Mouse (Mus musculus) mature B cell (primary cell): ENCODE results near the gene Vmn1r65.
"Not testable (repeated sequence)": the region's sequence is repeated elsewhere in the genome, so short reads cannot be mapped to it uniquely, and the experiment has no call there.

ENCODE experiments used
- in situ Hi-C: fragments of 300-500 bp; cut with MboI; formaldehyde crosslinking; loops from 2 replicates; pipeline ENCODE4 v1.14.3; 2019

Gene Vmn1r65

DNA sequence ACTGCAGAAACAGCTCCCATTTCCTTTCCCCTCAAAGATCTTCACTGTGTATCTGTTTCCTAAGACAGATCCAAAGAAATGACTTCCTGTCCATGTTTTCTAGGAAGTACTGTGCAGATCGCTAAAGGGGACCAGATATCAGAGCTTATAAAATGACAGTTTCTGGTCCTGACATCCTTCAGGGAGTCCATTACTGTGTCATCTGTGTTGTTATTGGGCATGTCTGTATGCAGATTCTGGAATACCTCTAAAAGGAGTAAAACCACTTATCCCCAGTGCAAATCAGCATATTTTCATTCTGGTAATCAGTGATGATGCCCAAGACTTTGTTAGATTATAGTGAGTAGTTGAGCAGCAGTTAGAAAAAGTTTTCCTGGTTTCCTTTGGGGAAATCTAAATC lies at the start of gene Vmn1r65:
TSS of gene Vmn1r65 (minus strand) at position 101 of the 400 bp plus-strand sequence.
- in situ Hi-C loops: no loop called here

DNA sequence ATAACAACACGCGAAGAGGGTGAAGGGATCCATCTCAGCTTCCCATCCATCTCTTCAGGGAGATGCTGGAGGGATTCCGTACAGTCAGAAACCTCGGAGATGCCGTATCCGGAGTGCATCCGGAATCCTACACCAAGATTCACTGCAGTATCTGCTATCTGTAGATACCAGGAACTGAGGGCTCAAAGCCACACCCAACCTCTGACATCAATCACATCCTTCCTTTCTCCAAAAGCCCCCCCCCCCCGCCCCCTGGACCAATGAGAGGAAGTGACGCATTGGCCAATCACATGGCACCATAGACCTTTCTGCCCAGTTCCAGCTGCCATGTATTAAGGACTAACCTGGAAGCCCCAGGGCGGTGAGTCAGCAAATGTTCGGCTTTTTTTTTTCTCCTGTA lies 34.1 kb upstream of the Vmn1r65 start, which contains the start of gene Nlrp4c:
TSS of gene Nlrp4c (plus strand) at position 301 of the 400 bp plus-strand sequence.
- in situ Hi-C loops: no loop called here

DNA sequence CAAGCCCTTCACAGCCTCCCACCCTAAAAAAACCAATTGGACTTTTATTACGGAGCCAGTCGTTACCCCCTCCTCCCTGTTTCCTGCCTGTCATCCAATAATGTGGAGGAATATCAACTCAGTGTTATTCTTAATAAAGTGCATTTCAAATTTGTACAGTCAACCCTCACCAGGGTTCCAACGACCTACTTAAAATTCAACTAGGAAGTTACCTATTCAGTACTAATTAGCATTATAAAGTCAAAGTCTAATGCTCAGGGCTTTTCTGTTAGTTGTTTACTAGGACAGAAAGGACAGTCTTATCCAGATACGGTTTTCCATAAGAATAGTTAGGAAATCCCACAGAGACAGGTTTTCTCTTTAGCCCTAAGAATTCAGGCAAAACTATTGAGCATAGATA lies 28.4 kb downstream of the Vmn1r65 start:
- in situ Hi-C loops: not testable (repeated sequence)

DNA sequence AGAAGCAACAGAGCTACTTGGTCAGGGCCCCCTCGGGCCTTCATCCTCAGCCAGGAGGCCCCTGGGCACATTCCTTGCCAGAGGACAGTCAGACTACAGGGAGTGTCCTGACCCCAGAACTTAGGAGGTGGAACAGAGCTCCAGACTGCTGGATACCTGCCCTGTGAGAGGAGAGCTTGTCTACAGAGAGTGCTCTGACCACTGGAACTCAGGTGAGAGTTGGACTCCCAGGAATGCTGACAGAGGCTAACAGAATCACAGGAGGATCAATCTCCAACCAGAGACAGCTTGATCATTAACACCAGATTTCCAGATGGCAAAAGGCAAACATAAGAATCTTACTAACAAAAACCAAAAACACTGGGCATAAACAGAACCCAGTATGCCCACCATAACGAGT lies 38.3 kb downstream of the Vmn1r65 start:
- in situ Hi-C loops: not testable (repeated sequence)
